Mouse (Mus musculus): ENCODE data around the gene Unc13a.

- no peak for TF ChIP-seq CTCF (IDR thresholded peaks at IDR 0.05; ENCODE audit: control insufficient read depth, insufficient read depth, insufficient read length)
- TF ChIP-seq CEBPB (IDR thresholded peaks at IDR 0.05; ENCODE audit: low read depth): no peak
Measured at GRCm38 (mm10) chr8:71588762-71589161, 82.8 kb downstream of the Unc13a start.
